Mouse (Mus musculus): ENCODE measurements around the gene Usp28. TPM values are rescaled to one million over a fixed set of nuclear protein-coding genes. Genes with fewer than 3 reads are reported as not detected.

Usp28 gene
- polyA plus RNA-seq, 1 experiment, result 14.8 TPM

- TF ChIP-seq GATA1 (IDR thresholded peaks at IDR 0.05; ENCODE audit: low read length), result no peak
These were observed 6.5 kb downstream of the Usp28 start for GRCm38 (mm10) chr9:48991671-48992070.

- TF ChIP-seq GATA1 (IDR thresholded peaks at IDR 0.05; ENCODE audit: low read length), result no peak
These were observed 9.6 kb downstream of the Usp28 start for GRCm38 (mm10) chr9:48994779-48995178.

GRCm38 (mm10) chr9:48995735-48996134 is 10.6 kb downstream of the Usp28 start:
- no peak for TF ChIP-seq GATA1 (IDR thresholded peaks at IDR 0.05; ENCODE audit: low read length)

GRCm38 (mm10) chr9:48999256-48999655 is 14.1 kb downstream of the Usp28 start:
- TF ChIP-seq GATA1 (IDR thresholded peaks at IDR 0.05; ENCODE audit: low read length), result no peak

- no peak for TF ChIP-seq GATA1 (IDR thresholded peaks at IDR 0.05; ENCODE audit: low read length)
These were observed 30.6 kb downstream of the Usp28 start for GRCm38 (mm10) chr9:49015824-49016223.

- TF ChIP-seq GATA1 (IDR thresholded peaks at IDR 0.05; ENCODE audit: low read length), result no peak
These were observed 36.1 kb downstream of the Usp28 start for GRCm38 (mm10) chr9:49021289-49021688.

GRCm38 (mm10) chr9:49023956-49024355 is 38.8 kb downstream of the Usp28 start:
- TF ChIP-seq GATA1 (IDR thresholded peaks at IDR 0.05; ENCODE audit: low read length), result no peak

GRCm38 (mm10) chr9:49024529-49024928 is 39.4 kb downstream of the Usp28 start:
- TF ChIP-seq GATA1 (IDR thresholded peaks at IDR 0.05; ENCODE audit: low read length), result no peak

GRCm38 (mm10) chr9:49034764-49035163 is 49.6 kb downstream of the Usp28 start:
- no peak for TF ChIP-seq GATA1 (IDR thresholded peaks at IDR 0.05; ENCODE audit: low read length)

GRCm38 (mm10) chr9:49050901-49051300 is 65.7 kb downstream of the Usp28 start:
- TF ChIP-seq GATA1 (IDR thresholded peaks at IDR 0.05; ENCODE audit: low read length), result no peak

- no peak for TF ChIP-seq GATA1 (IDR thresholded peaks at IDR 0.05; ENCODE audit: low read length)
These were observed 66.2 kb downstream of the Usp28 start for GRCm38 (mm10) chr9:49051349-49051748.

- no peak for TF ChIP-seq GATA1 (IDR thresholded peaks at IDR 0.05; ENCODE audit: low read length)
These were observed 68.9 kb downstream of the Usp28 start for GRCm38 (mm10) chr9:49054028-49054427.

GRCm38 (mm10) chr9:49055333-49056205 is 70.4 kb downstream of the Usp28 start, which contains the start of gene Zw10:
Gene Zw10 (plus strand): TSS chr9:49055613.
- TF ChIP-seq GATA1 (IDR thresholded peaks at IDR 0.05; ENCODE audit: low read length), result no peak

- no peak for TF ChIP-seq GATA1 (IDR thresholded peaks at IDR 0.05; ENCODE audit: low read length)
These were observed 91.7 kb downstream of the Usp28 start for GRCm38 (mm10) chr9:49076847-49077246.

GRCm38 (mm10) chr9:49081107-49081506 is 95.9 kb downstream of the Usp28 start, which contains the start of gene Tmprss5:
Gene Tmprss5 (plus strand): TSS chr9:49081260.
- no peak for TF ChIP-seq GATA1 (IDR thresholded peaks at IDR 0.05; ENCODE audit: low read length)

- TF ChIP-seq GATA1 (IDR thresholded peaks at IDR 0.05; ENCODE audit: low read length), result no peak
These were observed 96.4 kb downstream of the Usp28 start for GRCm38 (mm10) chr9:49081561-49081960.

GRCm38 (mm10) chr9:49087317-49087716 is 102.1 kb downstream of the Usp28 start:
- TF ChIP-seq GATA1 (IDR thresholded peaks at IDR 0.05; ENCODE audit: low read length), result no peak

Other genes starting within 250 kb of the Usp28 start
- 6.4 and 6.5 TPM in 2 replicates for gene Zbtb16, start 149.2 kb upstream of the Usp28 start, polyA plus RNA-seq (2012)
- gene Htr3a, start 74.3 kb upstream of the Usp28 start, polyA plus RNA-seq (2012), result not detected in 2 replicates
- not detected in 2 replicates for gene Htr3b, start 20.4 kb upstream of the Usp28 start, polyA plus RNA-seq (2012)
- gene Zw10, start 70.2 kb downstream of the Usp28 start, polyA plus RNA-seq (2012), result 5.9 and 8.3 TPM in 2 replicates
- gene Tmprss5, start 95.9 kb downstream of the Usp28 start, polyA plus RNA-seq (2012), result not detected in 2 replicates